Mouse (Mus musculus): ENCODE results near the gene Stk35.
A peak's percentile ranks its signal among the peaks of the same experiment; 100 is the strongest.

Stk35 gene

GRCm38 (mm10) chr2:129800271-129800903 lies at the start of gene Stk35:
Gene Stk35 (plus strand): TSS chr2:129800517.
- peak; percentile 92 for DNase-seq

- DNase-seq, result no peak
Measured at GRCm38 (mm10) chr2:129782046-129782445, 18.3 kb upstream of the Stk35 start.

GRCm38 (mm10) chr2:129796501-129796900 lies 3.8 kb upstream of the Stk35 start:
- DNase-seq, result no peak

- no peak for DNase-seq
Measured at GRCm38 (mm10) chr2:129797709-129798108, 2.6 kb upstream of the Stk35 start.

- no peak for DNase-seq
Measured at GRCm38 (mm10) chr2:129798410-129798809, 1.9 kb upstream of the Stk35 start.

- no peak for DNase-seq
Measured at GRCm38 (mm10) chr2:129800904-129801230, 550 bp downstream of the Stk35 start.

GRCm38 (mm10) chr2:129801231-129802029 lies 1.1 kb downstream of the Stk35 start:
- DNase-seq, result peak; percentile 86

- no peak for DNase-seq
Measured at GRCm38 (mm10) chr2:129805486-129805885, 5.2 kb downstream of the Stk35 start.

- DNase-seq, result no peak
Measured at GRCm38 (mm10) chr2:129806486-129806885, 6.2 kb downstream of the Stk35 start.

GRCm38 (mm10) chr2:129810563-129810962 lies 10.2 kb downstream of the Stk35 start:
- no peak for DNase-seq

GRCm38 (mm10) chr2:129814033-129814432 lies 13.7 kb downstream of the Stk35 start:
- no peak for DNase-seq

- DNase-seq, result no peak
Measured at GRCm38 (mm10) chr2:129815076-129815475, 14.8 kb downstream of the Stk35 start.

- no peak for DNase-seq
Measured at GRCm38 (mm10) chr2:129817603-129818257, 17.4 kb downstream of the Stk35 start.

GRCm38 (mm10) chr2:129818868-129819267 lies 18.6 kb downstream of the Stk35 start:
- no peak for DNase-seq

GRCm38 (mm10) chr2:129819531-129819930 lies 19.2 kb downstream of the Stk35 start:
- no peak for DNase-seq

GRCm38 (mm10) chr2:129819951-129820350 lies 19.6 kb downstream of the Stk35 start:
- no peak for DNase-seq

GRCm38 (mm10) chr2:129821021-129821420 lies 20.7 kb downstream of the Stk35 start:
- DNase-seq, result peak; percentile 48

GRCm38 (mm10) chr2:129821568-129821967 lies 21.3 kb downstream of the Stk35 start:
- no peak for DNase-seq

- no peak for DNase-seq
Measured at GRCm38 (mm10) chr2:129823310-129823709, 23.0 kb downstream of the Stk35 start.

- no peak for DNase-seq
Measured at GRCm38 (mm10) chr2:129824254-129824653, 23.9 kb downstream of the Stk35 start.

- no peak for DNase-seq
Measured at GRCm38 (mm10) chr2:129826141-129826540, 25.8 kb downstream of the Stk35 start.

- DNase-seq, result no peak
Measured at GRCm38 (mm10) chr2:129832993-129833392, 32.7 kb downstream of the Stk35 start.

- no peak for DNase-seq
Measured at GRCm38 (mm10) chr2:129834221-129834620, 33.9 kb downstream of the Stk35 start.

- no peak for DNase-seq
Measured at GRCm38 (mm10) chr2:129834881-129835280, 34.6 kb downstream of the Stk35 start.
